Mouse (Mus musculus): ENCODE results near the gene Ubxn11. TPM values are rescaled to one million over a fixed set of nuclear protein-coding genes. Genes with fewer than 3 reads are reported as not detected.

Ubxn11 gene
- polyA plus RNA-seq, 1 experiment from 2014 or later, result 9.6 TPM

- no peak for ATAC-seq (ENCODE audit: insufficient number of reproducible peaks, insufficient read depth, low FRiP score, low TSS enrichment, low read depth)
- Histone ChIP-seq H3K9ac (replicated peaks) (no peak overlapping the region), H3K4me2 (no peak overlapping the region), H3K27ac (no peak overlapping the region), H3K36me3 (peaks cover 3% of the 10 kb centered on the region; the same call in 1 of the 2 replicates), H3K27me3 (no peaks in the 10 kb centered on the region), H3K9me3 (no peaks in the 10 kb centered on the region), H3K4me3 (replicated peaks) (no peak overlapping the region), H3K4me1 (replicated peaks) (peaks cover 21% of the 10 kb centered on the region)
- 77% methylated on average over 4 of the region's 4 CpGs for WGBS
Measured at GRCm38 (mm10) chr4:134120916-134121315, 18.5 kb downstream of the Ubxn11 start.

GRCm38 (mm10) chr4:134121571-134121970 is 19.2 kb downstream of the Ubxn11 start:
- Histone ChIP-seq H3K4me3 (replicated peaks) (no peak overlapping the region), H3K4me2 (no peak overlapping the region), H3K36me3 (peaks cover 10% of the 10 kb centered on the region; the same call in 1 of the 2 replicates), H3K9ac (replicated peaks) (no peak overlapping the region), H3K27ac (no peak overlapping the region), H3K4me1 (replicated peaks) (peaks cover 21% of the 10 kb centered on the region), H3K9me3 (no peaks in the 10 kb centered on the region), H3K27me3 (no peaks in the 10 kb centered on the region)
- 48% methylated on average over 4 of the region's 4 CpGs for WGBS
- ATAC-seq (ENCODE audit: insufficient number of reproducible peaks, insufficient read depth, low FRiP score, low TSS enrichment, low read depth), result no peak

GRCm38 (mm10) chr4:134122281-134122680 is 19.9 kb downstream of the Ubxn11 start:
- Histone ChIP-seq H3K27ac (no peak overlapping the region), H3K9me3 (no peaks in the 10 kb centered on the region), H3K4me1 (replicated peaks) (peaks cover 25% of the 10 kb centered on the region), H3K4me2 (no peak overlapping the region), H3K4me3 (replicated peaks) (no peak overlapping the region), H3K36me3 (peaks cover 17% of the 10 kb centered on the region; the same call in 1 of the 2 replicates), H3K9ac (replicated peaks) (no peak overlapping the region), H3K27me3 (no peaks in the 10 kb centered on the region)
- ATAC-seq (ENCODE audit: insufficient number of reproducible peaks, insufficient read depth, low FRiP score, low TSS enrichment, low read depth), result no peak
- 30% methylated on average over 3 of the region's 3 CpGs for WGBS

- H3K27me3 ChIP-seq, result no peaks in the 10 kb centered on the region
- WGBS, result 92% methylated on average over 6 of the region's 6 CpGs
- H3K4me3 ChIP-seq (replicated peaks), result no peak overlapping the region
- H3K27ac ChIP-seq, result no peak overlapping the region
- peaks cover 32% of the 10 kb centered on the region for H3K4me1 ChIP-seq (replicated peaks)
- H3K4me2 ChIP-seq, result no peak overlapping the region
- no peak overlapping the region for H3K9ac ChIP-seq (replicated peaks)
- no peaks in the 10 kb centered on the region for H3K9me3 ChIP-seq
- ATAC-seq (ENCODE audit: insufficient number of reproducible peaks, insufficient read depth, low FRiP score, low TSS enrichment, low read depth), result no peak
- H3K36me3 ChIP-seq, result peaks cover 18% of the 10 kb centered on the region; the same call in 1 of the 2 replicates
Measured at GRCm38 (mm10) chr4:134123147-134123546, 20.8 kb downstream of the Ubxn11 start.

GRCm38 (mm10) chr4:134123680-134124551 is 21.5 kb downstream of the Ubxn11 start:
- H3K9me3 ChIP-seq, result no peaks in the 10 kb centered on the region
- peaks cover 26% of the 10 kb centered on the region for H3K4me1 ChIP-seq (replicated peaks)
- peaks cover 18% of the 10 kb centered on the region; the same call in 1 of the 2 replicates for H3K36me3 ChIP-seq
- peak overlapping the region; percentile 13; the same call in 1 of the 2 replicates for H3K4me2 ChIP-seq
- no peak overlapping the region for H3K27ac ChIP-seq
- no peak overlapping the region; the same call in 1 of the 2 replicates for H3K9ac ChIP-seq (replicated peaks)
- H3K4me3 ChIP-seq (replicated peaks), result no peak overlapping the region
- ATAC-seq (ENCODE audit: insufficient number of reproducible peaks, insufficient read depth, low FRiP score, low TSS enrichment, low read depth), result no peak
- H3K27me3 ChIP-seq, result no peaks in the 10 kb centered on the region
- WGBS, result 25% methylated on average over 17 of the region's 17 CpGs

- Histone ChIP-seq H3K9me3 (no peaks in the 10 kb centered on the region), H3K4me1 (replicated peaks) (peaks cover 41% of the 10 kb centered on the region), H3K27ac (no peak overlapping the region), H3K4me3 (replicated peaks) (no peak overlapping the region), H3K27me3 (no peaks in the 10 kb centered on the region), H3K9ac (replicated peaks) (no peak overlapping the region), H3K4me2 (no peak overlapping the region), H3K36me3 (peaks cover 20% of the 10 kb centered on the region; the same call in 1 of the 2 replicates)
- no peak for ATAC-seq (ENCODE audit: insufficient number of reproducible peaks, insufficient read depth, low FRiP score, low TSS enrichment, low read depth)
- WGBS, result 89% methylated on average over 15 of the region's 15 CpGs
Measured at GRCm38 (mm10) chr4:134125383-134126060, 23.2 kb downstream of the Ubxn11 start.

- Histone ChIP-seq H3K4me1 (replicated peaks) (peaks cover 39% of the 10 kb centered on the region), H3K9me3 (no peaks in the 10 kb centered on the region), H3K27ac (no peak overlapping the region), H3K9ac (replicated peaks) (no peak overlapping the region), H3K4me3 (replicated peaks) (no peak overlapping the region), H3K36me3 (peaks cover 29% of the 10 kb centered on the region; the same call in 1 of the 2 replicates), H3K27me3 (no peaks in the 10 kb centered on the region), H3K4me2 (0 out of 2 replicates have a peak overlapping the region, but pooled peaks have one; percentile 83)
- WGBS, result 89% methylated on average over 21 of the region's 21 CpGs
- no peak for ATAC-seq (ENCODE audit: insufficient number of reproducible peaks, insufficient read depth, low FRiP score, low TSS enrichment, low read depth)
Measured at GRCm38 (mm10) chr4:134126300-134127120, 24.1 kb downstream of the Ubxn11 start.

GRCm38 (mm10) chr4:134127121-134127455 is 24.7 kb downstream of the Ubxn11 start:
- H3K9ac ChIP-seq (replicated peaks), result no peak overlapping the region; the same call in 1 of the 2 replicates
- 87% methylated on average over 7 of the region's 7 CpGs for WGBS
- H3K27me3 ChIP-seq, result no peaks in the 10 kb centered on the region
- H3K36me3 ChIP-seq, result peaks cover 33% of the 10 kb centered on the region; the same call in 1 of the 2 replicates
- no peaks in the 10 kb centered on the region for H3K9me3 ChIP-seq
- no peak overlapping the region for H3K27ac ChIP-seq
- H3K4me3 ChIP-seq (replicated peaks), result peak overlapping the region; percentile 86; the same call in 1 of the 2 replicates
- ATAC-seq (ENCODE audit: insufficient number of reproducible peaks, insufficient read depth, low FRiP score, low TSS enrichment, low read depth), result no peak
- H3K4me2 ChIP-seq, result peak overlapping the region; percentile 83
- H3K4me1 ChIP-seq (replicated peaks), result peaks cover 35% of the 10 kb centered on the region

GRCm38 (mm10) chr4:134127793-134128192 is 25.4 kb downstream of the Ubxn11 start:
- Histone ChIP-seq H3K27me3 (no peaks in the 10 kb centered on the region), H3K27ac (no peak overlapping the region), H3K36me3 (peaks cover 38% of the 10 kb centered on the region; the same call in 1 of the 2 replicates), H3K9me3 (no peaks in the 10 kb centered on the region), H3K4me3 (replicated peaks) (peak overlapping the region; percentile 86), H3K4me2 (peak overlapping the region; percentile 83), H3K4me1 (replicated peaks) (peaks cover 31% of the 10 kb centered on the region), H3K9ac (replicated peaks) (peak overlapping the region; percentile 82)
- ATAC-seq (ENCODE audit: insufficient number of reproducible peaks, insufficient read depth, low FRiP score, low TSS enrichment, low read depth), result no peak
- 60% methylated on average over 8 of the region's 8 CpGs for WGBS

- 1% methylated on average over 50 of the region's 50 CpGs for WGBS
- Histone ChIP-seq H3K27me3 (no peaks in the 10 kb centered on the region), H3K9me3 (no peaks in the 10 kb centered on the region), H3K36me3 (peaks cover 38% of the 10 kb centered on the region; the same call in 1 of the 2 replicates), H3K4me3 (replicated peaks) (peak within 1 kb of the TSS; percentile 86), H3K4me2 (peak within 1 kb of the TSS; percentile 83), H3K4me1 (replicated peaks) (peaks cover 31% of the 10 kb centered on the region), H3K27ac (peak within 1 kb of the TSS; percentile 91), H3K9ac (replicated peaks) (peak within 1 kb of the TSS; percentile 82)
- peak; percentile 94 for ATAC-seq (ENCODE audit: insufficient number of reproducible peaks, insufficient read depth, low FRiP score, low TSS enrichment, low read depth)
Measured at GRCm38 (mm10) chr4:134128221-134128982, 26.0 kb downstream of the Ubxn11 start, which contains the start of gene Sh3bgrl3. Gene Sh3bgrl3, minus strand, starts transcription at chr4:134128789.
